Mouse (Mus musculus): Measurements from ENCODE around the gene Pacsin2. TPM values are rescaled to one million over a fixed set of nuclear protein-coding genes. Genes with fewer than 3 reads are reported as not detected.
"Not testable (repeated sequence)": the region's sequence is repeated elsewhere in the genome, so short reads cannot be mapped to it uniquely, and the experiment has no call there.

Gene Pacsin2
- polyA plus RNA-seq, 1 experiment from 2014 or later: 42.5 TPM

DNA sequence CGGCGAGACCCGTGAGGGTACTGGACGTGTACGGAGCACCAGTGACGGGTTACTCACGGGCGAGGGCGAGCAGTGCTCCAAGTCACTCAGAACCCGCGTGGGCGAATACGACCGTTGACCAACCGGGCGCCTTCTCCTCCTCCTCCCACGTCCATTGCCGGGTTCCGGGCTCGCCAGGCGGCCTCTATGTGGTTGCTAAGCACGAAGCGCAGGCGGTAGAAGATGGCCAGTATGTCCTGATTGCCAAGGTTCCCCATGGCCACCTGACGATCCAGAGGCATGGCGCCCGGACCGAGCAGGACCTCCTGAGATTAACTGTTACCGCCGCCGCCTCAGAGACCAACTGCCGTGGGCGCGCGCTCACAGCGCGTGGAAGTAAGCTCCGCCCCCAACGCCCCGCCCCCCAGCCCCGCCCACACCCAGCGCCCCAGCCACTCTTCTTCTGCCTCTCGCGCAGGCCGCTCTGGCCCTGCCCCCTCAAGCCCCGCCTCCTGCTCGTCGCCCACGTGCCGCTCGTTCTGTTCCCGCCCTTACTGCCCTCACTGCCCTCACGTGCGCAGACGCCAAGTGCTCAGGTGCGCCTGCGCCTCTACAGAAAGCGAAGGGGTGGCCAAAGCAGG, 97.4 kb downstream of the Pacsin2 start:
- DNase-seq (ENCODE audit: low spot score) (peak; percentile 99), ATAC-seq (ENCODE audit: low FRiP score, low TSS enrichment) (peak; percentile 93)
- Histone ChIP-seq H3K27me3 (ENCODE audit: control insufficient read depth, insufficient read depth, low read length) (no peaks in the 10 kb centered on the region), H3K27ac (replicated peaks) (no peak overlapping the region), H3K4me1 (replicated peaks; ENCODE audit: control insufficient read depth, insufficient read depth) (no peaks in the 10 kb centered on the region), H3K9me3 (ENCODE audit: control insufficient read depth, low read length) (no peaks in the 10 kb centered on the region), H3K4me3 (ENCODE audit: low read depth, low read length) (peak overlapping the region; percentile 42), H3K9ac (ENCODE audit: low read length) (peak overlapping the region; percentile 55), H3K36me3 (ENCODE audit: control insufficient read depth, insufficient read depth, low read length) (no peaks in the 10 kb centered on the region), H3K4me2 (replicated peaks; ENCODE audit: low read depth) (peak overlapping the region; percentile 82)
- 15% methylated on average over 58 of the region's 58 CpGs for WGBS
- no peak for TF ChIP-seq CTCF (IDR thresholded peaks at IDR 0.05; ENCODE audit: low read depth)
- TF ChIP-seq EP300 (optimal IDR thresholded peaks at IDR 0.05): no peak

DNA sequence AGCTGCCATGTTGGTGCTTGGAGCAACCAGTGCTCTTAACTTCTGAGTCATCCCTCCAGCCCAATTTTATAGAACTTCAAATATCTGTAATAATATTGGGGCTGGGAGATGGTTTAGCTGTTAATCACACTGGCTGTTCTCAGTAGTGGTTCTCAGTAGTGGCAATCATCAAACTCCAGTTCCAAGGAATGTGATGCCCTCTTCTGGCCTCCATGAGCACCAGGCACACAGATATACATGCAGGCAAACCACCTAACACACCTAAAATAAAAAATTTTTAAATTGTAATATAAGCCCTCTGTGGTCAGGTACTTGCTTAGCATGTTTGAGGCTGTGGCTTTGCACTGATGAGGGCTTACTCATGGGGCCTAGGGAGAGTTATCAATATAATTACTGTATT, 98.7 kb downstream of the Pacsin2 start:
- Histone ChIP-seq H3K36me3 (ENCODE audit: control insufficient read depth, insufficient read depth, low read length) (no peaks in the 10 kb centered on the region), H3K27me3 (ENCODE audit: control insufficient read depth, insufficient read depth, low read length) (no peaks in the 10 kb centered on the region), H3K4me2 (replicated peaks; ENCODE audit: low read depth) (no peak overlapping the region), H3K9me3 (ENCODE audit: control insufficient read depth, low read length) (no peaks in the 10 kb centered on the region), H3K4me1 (replicated peaks; ENCODE audit: control insufficient read depth, insufficient read depth) (no peaks in the 10 kb centered on the region), H3K27ac (replicated peaks) (no peak overlapping the region), H3K9ac (ENCODE audit: low read length) (no peak overlapping the region), H3K4me3 (ENCODE audit: low read depth, low read length) (no peak overlapping the region)
- ATAC-seq (ENCODE audit: low FRiP score, low TSS enrichment): no peak
- TF ChIP-seq EP300 (optimal IDR thresholded peaks at IDR 0.05): no peak
- peak; percentile 65 for TF ChIP-seq CTCF (IDR thresholded peaks at IDR 0.05; ENCODE audit: low read depth)
- no peak for DNase-seq (ENCODE audit: low spot score)

DNA sequence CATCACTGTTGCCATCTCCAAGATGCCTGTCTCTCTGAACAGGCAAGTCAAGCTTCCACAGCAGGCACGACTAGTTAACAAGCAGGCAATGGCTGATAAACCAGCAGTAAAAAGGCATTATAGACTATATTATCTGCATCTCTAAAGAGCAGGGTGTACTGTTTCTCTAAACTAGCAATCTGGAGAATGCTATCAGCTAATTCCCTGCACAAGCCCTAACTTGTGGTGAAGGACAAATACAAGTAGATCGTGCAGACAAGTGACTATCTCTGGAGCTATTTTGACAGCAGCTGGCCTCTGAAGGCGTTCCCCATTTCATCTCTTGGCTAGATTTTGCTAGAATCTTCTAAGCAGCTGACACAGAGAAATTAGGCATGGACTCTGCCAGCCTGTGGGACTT, 100.2 kb downstream of the Pacsin2 start:
- no peak for DNase-seq (ENCODE audit: low spot score)
- no peak for TF ChIP-seq EP300 (optimal IDR thresholded peaks at IDR 0.05)
- no peak for TF ChIP-seq CTCF (IDR thresholded peaks at IDR 0.05; ENCODE audit: low read depth)
- no peak overlapping the region for H3K9ac ChIP-seq (ENCODE audit: low read length)
- no peaks in the 10 kb centered on the region for H3K4me1 ChIP-seq (replicated peaks; ENCODE audit: control insufficient read depth, insufficient read depth)
- no peak for ATAC-seq (ENCODE audit: low FRiP score, low TSS enrichment)
- H3K4me3 ChIP-seq (ENCODE audit: low read depth, low read length): no peak overlapping the region
- no peak overlapping the region for H3K27ac ChIP-seq (replicated peaks)
- WGBS: 50% methylated on average over 3 of the region's 3 CpGs
- H3K4me2 ChIP-seq (replicated peaks; ENCODE audit: low read depth): no peak overlapping the region
- H3K9me3 ChIP-seq (ENCODE audit: control insufficient read depth, low read length): no peaks in the 10 kb centered on the region
- H3K36me3 ChIP-seq (ENCODE audit: control insufficient read depth, insufficient read depth, low read length): no peaks in the 10 kb centered on the region
- H3K27me3 ChIP-seq (ENCODE audit: control insufficient read depth, insufficient read depth, low read length): no peaks in the 10 kb centered on the region

DNA sequence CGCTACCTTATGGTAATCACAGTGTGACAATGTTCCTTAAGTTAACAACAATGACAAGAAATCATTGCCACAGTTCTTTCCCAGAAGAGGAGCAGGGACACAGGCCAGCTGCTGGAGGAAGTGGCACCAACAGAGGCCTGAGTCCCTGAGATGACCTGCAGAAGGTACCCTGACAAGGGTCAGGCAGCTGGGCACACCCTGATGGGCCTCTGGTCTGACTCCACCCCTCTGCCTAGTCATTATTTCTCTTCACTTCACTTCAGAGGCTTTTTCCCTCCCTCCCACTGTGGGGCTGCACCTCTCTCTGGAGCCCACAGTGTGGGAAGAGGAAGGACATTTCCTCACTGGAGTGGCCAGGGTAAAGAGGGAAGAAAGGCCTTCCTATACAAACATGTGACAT, 101.6 kb downstream of the Pacsin2 start:
- not testable (repeated sequence) for H3K4me3 ChIP-seq (ENCODE audit: low read depth, low read length); H3K9ac ChIP-seq (ENCODE audit: low read length); H3K36me3 ChIP-seq (ENCODE audit: control insufficient read depth, insufficient read depth, low read length); DNase-seq (ENCODE audit: low spot score); H3K27ac ChIP-seq (replicated peaks); ATAC-seq (ENCODE audit: low FRiP score, low TSS enrichment); H3K4me1 ChIP-seq (replicated peaks; ENCODE audit: control insufficient read depth, insufficient read depth); H3K9me3 ChIP-seq (ENCODE audit: control insufficient read depth, low read length); H3K4me2 ChIP-seq (replicated peaks; ENCODE audit: low read depth); H3K27me3 ChIP-seq (ENCODE audit: control insufficient read depth, insufficient read depth, low read length)
- 76% methylated on average over 1 of the region's 1 CpGs for WGBS

DNA sequence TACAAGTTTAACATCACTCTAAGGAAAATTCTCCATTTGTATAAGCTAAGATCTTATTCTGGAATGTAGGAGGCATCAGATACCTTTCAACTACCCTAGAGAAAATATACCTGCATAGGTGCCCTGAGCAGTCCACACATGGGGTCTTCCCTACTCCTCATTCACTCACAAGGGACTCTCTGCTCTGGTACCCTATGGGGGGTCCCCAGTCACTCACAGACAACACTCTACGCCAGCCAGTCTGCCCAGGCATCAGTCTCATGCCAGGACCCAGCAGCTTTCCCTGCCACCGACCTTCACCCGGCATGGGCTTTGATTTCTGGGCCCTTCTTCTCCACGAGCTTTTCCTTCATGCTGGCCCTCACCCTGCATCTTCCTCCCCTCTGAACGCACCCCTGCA, 103.5 kb downstream of the Pacsin2 start:
- H3K4me1 ChIP-seq (replicated peaks; ENCODE audit: control insufficient read depth, insufficient read depth); H3K9me3 ChIP-seq (ENCODE audit: control insufficient read depth, low read length); H3K4me2 ChIP-seq (replicated peaks; ENCODE audit: low read depth); H3K27me3 ChIP-seq (ENCODE audit: control insufficient read depth, insufficient read depth, low read length); ATAC-seq (ENCODE audit: low FRiP score, low TSS enrichment); H3K4me3 ChIP-seq (ENCODE audit: low read depth, low read length); H3K9ac ChIP-seq (ENCODE audit: low read length); H3K36me3 ChIP-seq (ENCODE audit: control insufficient read depth, insufficient read depth, low read length); H3K27ac ChIP-seq (replicated peaks); DNase-seq (ENCODE audit: low spot score): not testable (repeated sequence)
- WGBS: 67% methylated on average over 5 of the region's 5 CpGs

DNA sequence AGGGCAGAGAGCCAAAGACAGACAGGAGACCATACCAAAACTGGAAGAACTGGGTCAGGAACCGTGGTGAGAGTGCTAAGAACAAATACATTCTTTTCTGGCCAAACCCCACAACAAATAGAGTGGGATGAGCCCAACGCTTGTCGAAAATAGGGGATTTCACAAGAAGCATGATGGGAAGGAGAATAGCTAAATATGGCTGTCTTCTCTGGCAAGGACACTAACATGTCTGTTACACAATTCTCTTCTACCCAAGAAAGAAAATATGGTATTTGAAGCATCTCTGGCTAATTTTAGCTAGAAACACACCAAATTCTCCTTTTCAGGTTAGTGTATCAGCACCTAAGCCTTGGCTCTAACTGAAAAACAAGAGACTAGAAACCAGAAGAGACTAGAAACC, 104.3 kb downstream of the Pacsin2 start:
- no peak overlapping the region for H3K27ac ChIP-seq (replicated peaks)
- no peaks in the 10 kb centered on the region for H3K4me1 ChIP-seq (replicated peaks; ENCODE audit: control insufficient read depth, insufficient read depth)
- ATAC-seq (ENCODE audit: low FRiP score, low TSS enrichment) (no peak), DNase-seq (ENCODE audit: low spot score) (no peak)
- no peaks in the 10 kb centered on the region for H3K27me3 ChIP-seq (ENCODE audit: control insufficient read depth, insufficient read depth, low read length)
- no peak overlapping the region for H3K9ac ChIP-seq (ENCODE audit: low read length)
- no peak overlapping the region for H3K4me2 ChIP-seq (replicated peaks; ENCODE audit: low read depth)
- H3K4me3 ChIP-seq (ENCODE audit: low read depth, low read length): no peak overlapping the region
- no peaks in the 10 kb centered on the region for H3K9me3 ChIP-seq (ENCODE audit: control insufficient read depth, low read length)
- 60% methylated on average over 3 of the region's 3 CpGs for WGBS
- H3K36me3 ChIP-seq (ENCODE audit: control insufficient read depth, insufficient read depth, low read length): no peaks in the 10 kb centered on the region
- no peak for TF ChIP-seq EP300 (optimal IDR thresholded peaks at IDR 0.05)
- no peak for TF ChIP-seq CTCF (IDR thresholded peaks at IDR 0.05; ENCODE audit: low read depth)
